Mouse (Mus musculus): ENCODE measurements around the gene Nhlrc2. TPM values are rescaled to one million over a fixed set of nuclear protein-coding genes. Genes with fewer than 3 reads are reported as not detected.

Gene Nhlrc2
- total and polyA plus RNA-seq, 3 experiments, result 22.4 to 37.6 (median 34.7) TPM

DNA sequence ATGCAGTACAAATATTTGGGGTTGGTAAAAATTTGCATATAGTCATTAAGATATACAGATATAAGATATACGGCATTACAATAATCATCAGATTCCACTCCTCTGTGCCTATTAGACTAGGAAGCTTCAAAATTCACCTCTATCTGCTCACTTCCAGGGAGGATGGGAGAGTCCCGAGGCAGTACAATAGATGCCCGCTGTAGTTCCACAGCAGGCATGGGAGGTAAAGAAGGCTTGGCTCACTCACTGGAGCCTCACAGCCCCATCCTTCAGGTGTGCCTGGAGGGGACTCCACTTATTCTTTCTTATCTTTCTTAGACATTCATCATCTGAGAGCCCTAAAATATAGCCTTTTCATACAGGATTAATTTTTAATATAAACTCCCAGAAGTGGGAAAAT lies 13.7 kb upstream of the Nhlrc2 start:
- Histone ChIP-seq H3K27ac (ENCODE audit: control insufficient read depth, low read depth, low read length) (no peak overlapping the region), H3K9me3 (replicated peaks; ENCODE audit: insufficient read depth, low read length) (no peaks in the 10 kb centered on the region), H3K36me3 (ENCODE audit: control insufficient read depth in 1 of 2, insufficient read depth in 2 of 2, low read length in 2 of 2) (peaks cover 0 to 11% of the 10 kb centered on the region in 2 experiments; a peak in 2 of 4 replicates), H3K27me3 (ENCODE audit: control insufficient read depth in 1 of 2, insufficient read depth in 2 of 2, low read length in 2 of 2) (no peaks in the 10 kb centered on the region), H3K4me3 (ENCODE audit: control insufficient read depth in 1 of 2, insufficient read depth in 1 of 2, low read depth in 2 of 2, low read length in 2 of 2) (no peak overlapping the region), H3K4me1 (ENCODE audit: control insufficient read depth in 1 of 2, insufficient read depth in 2 of 2, low read length in 2 of 2) (no peaks in the 10 kb centered on the region), H3K9ac (ENCODE audit: control insufficient read depth, low read depth, low read length, poor library complexity, severe bottlenecking) (no peak overlapping the region), H3K79me2 (ENCODE audit: control insufficient read depth, insufficient read depth, low read length, poor library complexity) (no peaks in the 10 kb centered on the region)
- DNase-seq (ENCODE audit: low read depth, low spot score), result no peak
- TF ChIP-seq E2F4 (IDR thresholded peaks at IDR 0.05; ENCODE audit: borderline replicate concordance, low read depth, low read length) (no peak), ZC3H11A (IDR thresholded peaks at IDR 0.05; ENCODE audit: low read depth, low read length) (no peak), NELFE (IDR thresholded peaks at IDR 0.05; ENCODE audit: low read depth, low read length) (no peak), POLR2A (IDR thresholded peaks at IDR 0.05; ENCODE audit: control insufficient read depth in 1 of 2, insufficient read depth in 1 of 2, low read depth in 1 of 2, low read length in 2 of 2, poor library complexity in 1 of 2) (no peak), MEF2A (IDR thresholded peaks at IDR 0.05; ENCODE audit: extremely low read depth, insufficient replicate concordance, low read depth, low read length, poor library complexity, severe bottlenecking) (no peak), MAZ (IDR thresholded peaks at IDR 0.05; ENCODE audit: low read depth, low read length) (no peak), POLR2AphosphoS5 (IDR thresholded peaks at IDR 0.05; ENCODE audit: borderline replicate concordance, low read depth, low read length) (no peak), ZKSCAN1 (IDR thresholded peaks at IDR 0.05; ENCODE audit: low read depth, low read length) (no peak), EP300 (IDR thresholded peaks at IDR 0.05; ENCODE audit: low read depth in 1 of 2, low read length in 2 of 2) (no peak), MAFK (IDR thresholded peaks at IDR 0.05; ENCODE audit: borderline replicate concordance, low read depth, low read length) (no peak), KAT2A (conservative IDR thresholded peaks at IDR 0.05; ENCODE audit: low read depth, low read length) (no peak)

DNA sequence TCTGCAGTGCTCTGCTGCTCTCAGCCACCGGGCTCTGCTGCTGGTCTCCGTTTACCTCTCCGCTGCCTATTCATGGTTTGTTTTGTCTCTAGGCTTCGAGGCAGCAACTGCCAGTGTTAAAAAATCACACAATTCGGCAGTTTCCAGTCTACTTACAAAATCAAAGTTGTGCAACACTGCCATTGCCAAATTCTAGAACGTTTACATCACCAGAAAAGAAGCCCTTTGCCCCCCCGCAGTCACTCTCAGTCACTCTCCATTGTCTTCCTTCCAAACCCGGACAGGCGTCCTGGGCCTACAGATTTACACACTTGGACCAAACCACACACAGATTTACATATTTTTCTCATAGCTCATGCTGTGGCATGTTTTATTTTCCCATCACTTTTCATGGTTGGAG lies 13.0 kb upstream of the Nhlrc2 start:
- no peaks in the 10 kb centered on the region for H3K27me3 ChIP-seq (ENCODE audit: control insufficient read depth in 1 of 2, insufficient read depth in 2 of 2, low read length in 2 of 2)
- no peaks in the 10 kb centered on the region for H3K9me3 ChIP-seq (replicated peaks; ENCODE audit: insufficient read depth, low read length)
- no peak overlapping the region for H3K9ac ChIP-seq (ENCODE audit: control insufficient read depth, low read depth, low read length, poor library complexity, severe bottlenecking)
- no peaks in the 10 kb centered on the region for H3K79me2 ChIP-seq (ENCODE audit: control insufficient read depth, insufficient read depth, low read length, poor library complexity)
- no peaks in the 10 kb centered on the region for H3K4me1 ChIP-seq (ENCODE audit: control insufficient read depth in 1 of 2, insufficient read depth in 2 of 2, low read length in 2 of 2)
- no peak for TF ChIP-seq NELFE (IDR thresholded peaks at IDR 0.05; ENCODE audit: low read depth, low read length)
- TF ChIP-seq TBP (IDR thresholded peaks at IDR 0.05; ENCODE audit: low read depth, low read length), result no peak
- no peak for TF ChIP-seq BHLHE40 (IDR thresholded peaks at IDR 0.05; ENCODE audit: borderline replicate concordance, low read depth, low read length)
- no peak for TF ChIP-seq ZNF384 (IDR thresholded peaks at IDR 0.05; ENCODE audit: low read depth, low read length)
- TF ChIP-seq KAT2A (conservative IDR thresholded peaks at IDR 0.05; ENCODE audit: low read depth, low read length), result no peak
- H3K4me3 ChIP-seq (ENCODE audit: control insufficient read depth in 1 of 2, insufficient read depth in 1 of 2, low read depth in 2 of 2, low read length in 2 of 2), result no peak overlapping the region
- DNase-seq (ENCODE audit: low read depth, low spot score), result no peak
- no peak overlapping the region for H3K27ac ChIP-seq (ENCODE audit: control insufficient read depth, low read depth, low read length)
- H3K36me3 ChIP-seq (ENCODE audit: control insufficient read depth in 1 of 2, insufficient read depth in 2 of 2, low read length in 2 of 2), result peaks cover 0 to 11% of the 10 kb centered on the region in 2 experiments; a peak in 2 of 4 replicates

- Histone ChIP-seq H3K4me1 (ENCODE audit: control insufficient read depth in 1 of 2, insufficient read depth in 2 of 2, low read length in 2 of 2) (no peaks in the 10 kb centered on the region), H3K4me3 (ENCODE audit: control insufficient read depth in 1 of 2, insufficient read depth in 1 of 2, low read depth in 2 of 2, low read length in 2 of 2) (no peak overlapping the region), H3K79me2 (ENCODE audit: control insufficient read depth, insufficient read depth, low read length, poor library complexity) (no peaks in the 10 kb centered on the region), H3K27me3 (ENCODE audit: control insufficient read depth in 1 of 2, insufficient read depth in 2 of 2, low read length in 2 of 2) (no peaks in the 10 kb centered on the region), H3K36me3 (ENCODE audit: control insufficient read depth in 1 of 2, insufficient read depth in 2 of 2, low read length in 2 of 2) (peaks cover 0 to 11% of the 10 kb centered on the region in 2 experiments; a peak in 2 of 4 replicates), H3K27ac (ENCODE audit: control insufficient read depth, low read depth, low read length) (no peak overlapping the region), H3K9me3 (replicated peaks; ENCODE audit: insufficient read depth, low read length) (no peaks in the 10 kb centered on the region), H3K9ac (ENCODE audit: control insufficient read depth, low read depth, low read length, poor library complexity, severe bottlenecking) (no peak overlapping the region)
- DNase-seq (ENCODE audit: low read depth, low spot score), result no peak
- no peak for TF ChIP-seq USF2 (IDR thresholded peaks at IDR 0.05; ENCODE audit: borderline replicate concordance in 1 of 2, insufficient read depth in 1 of 2, low read depth in 1 of 2, low read length in 2 of 2)
- TF ChIP-seq MAZ (IDR thresholded peaks at IDR 0.05; ENCODE audit: low read depth, low read length), result no peak
- no peak for TF ChIP-seq RCOR1 (IDR thresholded peaks at IDR 0.05; ENCODE audit: low read depth, low read length)
- TF ChIP-seq ELF1 (IDR thresholded peaks at IDR 0.05; ENCODE audit: low read depth, low read length), result no peak
- no peak for TF ChIP-seq EP300 (IDR thresholded peaks at IDR 0.05; ENCODE audit: low read depth in 1 of 2, low read length in 2 of 2)
- no peak for TF ChIP-seq RAD21 (IDR thresholded peaks at IDR 0.05; ENCODE audit: low read depth, low read length)
- TF ChIP-seq TCF12 (IDR thresholded peaks at IDR 0.05; ENCODE audit: low read depth, low read length), result no peak
- TF ChIP-seq USF1 (IDR thresholded peaks at IDR 0.05; ENCODE audit: low read depth, low read length), result no peak
- TF ChIP-seq SIN3A (IDR thresholded peaks at IDR 0.05; ENCODE audit: low read length), result no peak
- no peak for TF ChIP-seq ZKSCAN1 (IDR thresholded peaks at IDR 0.05; ENCODE audit: low read depth, low read length)
- TF ChIP-seq SMC3 (IDR thresholded peaks at IDR 0.05; ENCODE audit: low read depth, low read length), result no peak
- TF ChIP-seq KAT2A (conservative IDR thresholded peaks at IDR 0.05; ENCODE audit: low read depth, low read length), result no peak
Observed at GRCm38 (mm10) chr19:56535765-56536164, 12.3 kb upstream of the Nhlrc2 start.
